Mouse (Mus musculus): ENCODE data around the gene Gm26965. TPM values are rescaled to one million over a fixed set of nuclear protein-coding genes. Genes with fewer than 3 reads are reported as not detected.
"Not testable (repeated sequence)": the region's sequence is repeated elsewhere in the genome, so short reads cannot be mapped to it uniquely, and the experiment has no call there.

Gm26965 gene
- polyA plus RNA-seq, 1 experiment from 2014 or later, result not detected

- H3K27ac ChIP-seq (ENCODE audit: poor library complexity, severe bottlenecking), result peak within 1 kb of the TSS; percentile 58
- H3K36me3 ChIP-seq, result peaks cover 15% of the 10 kb centered on the region; the same call in 1 of the 2 replicates
- no peaks in the 10 kb centered on the region for H3K27me3 ChIP-seq (replicated peaks)
- peak within 1 kb of the TSS; percentile 69 for H3K9ac ChIP-seq
- peak; percentile 95 for ATAC-seq (ENCODE audit: insufficient number of reproducible peaks, low FRiP score)
- H3K4me1 ChIP-seq (replicated peaks), result peaks cover 4% of the 10 kb centered on the region; the same call in 1 of the 2 replicates
- 3% methylated on average over 20 of the region's 20 CpGs for WGBS
- peak within 1 kb of the TSS; percentile 70 for H3K4me3 ChIP-seq
- no peaks in the 10 kb centered on the region for H3K9me3 ChIP-seq (replicated peaks)
- peak within 1 kb of the TSS; percentile 70 for H3K4me2 ChIP-seq
Measured at GRCm38 (mm10) chr13:67483625-67484423, 42.1 kb downstream of the Gm26965 start, which contains the start of gene Zfp874b. Gene Zfp874b, minus strand, starts transcription at chr13:67484258.

GRCm38 (mm10) chr13:67481528-67481927, 44.4 kb downstream of the Gm26965 start:
- no peaks in the 10 kb centered on the region for H3K9me3 ChIP-seq (replicated peaks)
- 66% methylated on average over 4 of the region's 4 CpGs for WGBS
- H3K36me3 ChIP-seq, result peaks cover 3% of the 10 kb centered on the region; the same call in 1 of the 2 replicates
- ATAC-seq (ENCODE audit: insufficient number of reproducible peaks, low FRiP score), result no peak
- H3K27me3 ChIP-seq (replicated peaks), result no peaks in the 10 kb centered on the region
- peaks cover 4% of the 10 kb centered on the region; the same call in 1 of the 2 replicates for H3K4me1 ChIP-seq (replicated peaks)
- H3K27ac ChIP-seq (ENCODE audit: poor library complexity, severe bottlenecking), result no peak overlapping the region
- H3K4me2 ChIP-seq, result no peak overlapping the region
- H3K9ac ChIP-seq, result no peak overlapping the region
- no peak overlapping the region for H3K4me3 ChIP-seq

DNA sequence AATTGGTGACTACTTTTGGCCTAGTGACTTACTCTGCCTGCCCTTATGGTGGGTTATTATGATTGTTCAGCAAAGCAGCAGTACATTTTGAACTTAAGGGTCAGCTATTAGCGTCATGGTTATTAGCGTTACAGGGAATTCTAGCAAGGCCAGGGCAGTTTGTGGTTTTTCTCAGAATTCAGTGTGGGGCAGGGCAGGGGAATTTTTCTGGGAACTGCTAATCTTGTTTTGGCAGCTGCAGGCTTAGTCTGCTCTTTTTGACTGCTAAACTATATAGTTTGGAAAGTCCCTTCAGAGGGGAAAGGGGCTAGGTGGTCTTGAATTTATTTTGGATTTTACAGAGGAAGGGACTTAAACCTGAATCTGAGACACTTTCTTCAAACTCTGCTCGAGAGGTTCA, 56.7 kb downstream of the Gm26965 start:
- Histone ChIP-seq H3K9ac (no peak overlapping the region), H3K4me1 (replicated peaks) (no peaks in the 10 kb centered on the region), H3K9me3 (replicated peaks) (no peaks in the 10 kb centered on the region), H3K27me3 (replicated peaks) (no peaks in the 10 kb centered on the region), H3K4me3 (no peak overlapping the region), H3K27ac (ENCODE audit: poor library complexity, severe bottlenecking) (no peak overlapping the region), H3K4me2 (no peak overlapping the region), H3K36me3 (peaks cover 33% of the 10 kb centered on the region)
- WGBS, result 80% methylated on average over 3 of the region's 3 CpGs
- no peak for ATAC-seq (ENCODE audit: insufficient number of reproducible peaks, low FRiP score)

DNA sequence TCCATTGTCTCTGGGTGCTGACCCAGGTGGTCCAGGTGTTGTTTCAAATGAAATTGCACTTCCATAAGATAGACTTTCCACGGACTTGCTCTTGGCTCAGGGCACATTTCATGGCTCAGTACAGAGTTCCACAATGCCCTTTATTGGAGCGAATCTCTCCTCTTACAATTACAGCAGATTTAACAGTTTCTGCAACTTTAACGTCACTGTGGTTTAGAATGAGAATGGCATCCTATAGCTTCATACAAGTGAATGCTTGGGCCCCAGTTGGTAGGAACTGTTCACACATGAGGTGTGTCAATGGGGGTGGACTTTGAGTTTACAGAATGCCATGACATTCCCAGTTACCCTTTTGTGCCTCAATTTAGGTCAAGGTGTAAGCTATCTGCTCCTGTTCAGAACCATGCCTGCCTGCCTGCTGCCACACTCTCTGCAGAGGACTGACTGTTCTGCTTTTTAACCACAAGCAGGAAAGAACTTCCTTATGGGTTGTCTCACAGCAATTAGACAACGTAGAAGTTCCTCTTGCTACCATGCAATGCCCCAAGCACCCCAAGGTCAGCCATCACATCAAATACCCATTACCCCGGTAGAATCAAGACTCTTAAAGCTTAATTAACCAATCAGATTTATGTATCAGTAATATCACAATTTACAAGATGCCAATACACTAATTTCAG, 62.3 kb downstream of the Gm26965 start:
- H3K27ac ChIP-seq (ENCODE audit: poor library complexity, severe bottlenecking); H3K4me2 ChIP-seq; H3K27me3 ChIP-seq (replicated peaks); ATAC-seq (ENCODE audit: insufficient number of reproducible peaks, low FRiP score); H3K36me3 ChIP-seq; H3K9me3 ChIP-seq (replicated peaks); H3K4me1 ChIP-seq (replicated peaks); H3K4me3 ChIP-seq; H3K9ac ChIP-seq: not testable (repeated sequence)
- 76% methylated on average over 3 of the region's 5 CpGs for WGBS

DNA sequence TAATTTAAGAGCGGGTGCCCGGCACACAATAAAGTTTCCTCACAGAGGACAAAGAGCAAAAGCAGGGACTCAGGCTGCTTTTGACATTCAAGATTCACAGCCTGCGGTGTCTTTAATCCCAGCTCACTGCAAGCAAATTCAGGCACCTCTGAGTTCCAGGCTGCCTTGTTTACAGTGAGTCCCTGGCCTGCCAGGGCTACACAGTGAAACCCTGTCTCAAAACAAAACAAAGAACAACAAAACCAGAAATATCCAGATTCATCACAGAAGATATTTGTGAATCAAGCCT, 74.0 kb downstream of the Gm26965 start:
- peak overlapping the region; percentile 70 for H3K4me3 ChIP-seq
- H3K9ac ChIP-seq, result peak overlapping the region; percentile 77; the same call in 1 of the 2 replicates
- 10% methylated on average over 3 of the region's 3 CpGs for WGBS
- H3K4me1 ChIP-seq (replicated peaks), result no peaks in the 10 kb centered on the region
- H3K27ac ChIP-seq (ENCODE audit: poor library complexity, severe bottlenecking), result no peak overlapping the region
- no peaks in the 10 kb centered on the region for H3K9me3 ChIP-seq (replicated peaks)
- H3K36me3 ChIP-seq, result peaks cover 8% of the 10 kb centered on the region
- peak overlapping the region; percentile 76 for H3K4me2 ChIP-seq
- no peaks in the 10 kb centered on the region for H3K27me3 ChIP-seq (replicated peaks)
- no peak for ATAC-seq (ENCODE audit: insufficient number of reproducible peaks, low FRiP score)

GRCm38 (mm10) chr13:67451172-67452020, 74.6 kb downstream of the Gm26965 start, which contains the start of gene Zfp874a:
Gene Zfp874a, minus strand, starts transcription at chr13:67451624.
- Histone ChIP-seq H3K9me3 (replicated peaks) (no peaks in the 10 kb centered on the region), H3K4me2 (peak within 1 kb of the TSS; percentile 76), H3K9ac (peak within 1 kb of the TSS; percentile 77), H3K27me3 (replicated peaks) (no peaks in the 10 kb centered on the region), H3K4me1 (replicated peaks) (no peaks in the 10 kb centered on the region), H3K36me3 (peaks cover 13% of the 10 kb centered on the region), H3K4me3 (peak within 1 kb of the TSS; percentile 70), H3K27ac (ENCODE audit: poor library complexity, severe bottlenecking) (no peak within 1 kb of the TSS)
- WGBS, result 1% methylated on average over 20 of the region's 20 CpGs
- peak; percentile 98 for ATAC-seq (ENCODE audit: insufficient number of reproducible peaks, low FRiP score)

Other genes with a start within 250 kb of the Gm26965 start
- 1.7 and 1.9 TPM in 2 replicates for gene Zfp458, start 247.7 kb downstream of the Gm26965 start, polyA plus RNA-seq (2016; fragmentation: Nextera tagmentation; extraction: Ambion mirVana)
- 0.45 and 0.78 TPM in 2 replicates for gene Zfp457, start 219.7 kb downstream of the Gm26965 start, polyA plus RNA-seq (2016; fragmentation: Nextera tagmentation; extraction: Ambion mirVana)
- gene Zfp595, start 193.6 kb downstream of the Gm26965 start, polyA plus RNA-seq (2016; fragmentation: Nextera tagmentation; extraction: Ambion mirVana), result 2.2 and 2.5 TPM in 2 replicates
- 0.59 and 2.2 TPM in 2 replicates for gene Gm28044, start 165.6 kb downstream of the Gm26965 start, polyA plus RNA-seq (2016; fragmentation: Nextera tagmentation; extraction: Ambion mirVana)
- gene Zfp953, start 165.5 kb downstream of the Gm26965 start, polyA plus RNA-seq (2016; fragmentation: Nextera tagmentation; extraction: Ambion mirVana), result 0.80 and 0.93 TPM in 2 replicates
- 0.23 and 0.41 TPM in 2 replicates for gene Gm28041, start 150.4 kb downstream of the Gm26965 start, polyA plus RNA-seq (2016; fragmentation: Nextera tagmentation; extraction: Ambion mirVana)
- 1.3 and 1.4 TPM in 2 replicates for gene Zfp456, start 150.3 kb downstream of the Gm26965 start, polyA plus RNA-seq (2016; fragmentation: Nextera tagmentation; extraction: Ambion mirVana)
- 3.2 and 3.9 TPM in 2 replicates for gene Zfp429, start 126.3 kb downstream of the Gm26965 start, polyA plus RNA-seq (2016; fragmentation: Nextera tagmentation; extraction: Ambion mirVana)
- 0.17 and 0.69 TPM in 2 replicates for gene Zfp459, start 104.7 kb downstream of the Gm26965 start, polyA plus RNA-seq (2016; fragmentation: Nextera tagmentation; extraction: Ambion mirVana)
- gene Zfp874a, start 74.5 kb downstream of the Gm26965 start, polyA plus RNA-seq (2016; fragmentation: Nextera tagmentation; extraction: Ambion mirVana), result 6.2 and 7.2 TPM in 2 replicates
- gene Zfp874b, start 41.9 kb downstream of the Gm26965 start, polyA plus RNA-seq (2016; fragmentation: Nextera tagmentation; extraction: Ambion mirVana), result 1.3 and 2.0 TPM in 2 replicates
- gene Zfp58, start 25.6 kb downstream of the Gm26965 start, polyA plus RNA-seq (2016; fragmentation: Nextera tagmentation; extraction: Ambion mirVana), result 10.5 and 11.2 TPM in 2 replicates
- gene Zfp87, start within 50 bp of the Gm26965 start, polyA plus RNA-seq (2016; fragmentation: Nextera tagmentation; extraction: Ambion mirVana), result 17.3 and 18.2 TPM in 2 replicates
- 9.6 and 9.9 TPM in 2 replicates for gene Zfp748, start 27.7 kb upstream of the Gm26965 start, polyA plus RNA-seq (2016; fragmentation: Nextera tagmentation; extraction: Ambion mirVana)
- 2.4 and 2.9 TPM in 2 replicates for gene Zfp729b, start 83.6 kb upstream of the Gm26965 start, polyA plus RNA-seq (2016; fragmentation: Nextera tagmentation; extraction: Ambion mirVana)
- gene Gm49345, start 111.6 kb upstream of the Gm26965 start, polyA plus RNA-seq (2016; fragmentation: Nextera tagmentation; extraction: Ambion mirVana), result not detected in 2 replicates
- gene Zfp729a, start 111.6 kb upstream of the Gm26965 start, polyA plus RNA-seq (2016; fragmentation: Nextera tagmentation; extraction: Ambion mirVana), result 1.7 and 2.3 TPM in 2 replicates
- 7.5 and 7.8 TPM in 2 replicates for gene Zfp738, start 160.9 kb upstream of the Gm26965 start, polyA plus RNA-seq (2016; fragmentation: Nextera tagmentation; extraction: Ambion mirVana)
- 4.2 and 5.0 TPM in 2 replicates for gene Zfp65, start 203.0 kb upstream of the Gm26965 start, polyA plus RNA-seq (2016; fragmentation: Nextera tagmentation; extraction: Ambion mirVana)
- gene Zfp85, start 229.1 kb upstream of the Gm26965 start, polyA plus RNA-seq (2016; fragmentation: Nextera tagmentation; extraction: Ambion mirVana), result 2.6 and 3.3 TPM in 2 replicates

All from heart, embryonic 12.5 days (tissue).